Mouse (Mus musculus) limb, embryonic 14.5 days (tissue): ENCODE results near the gene Rpp38. TPM values are rescaled to one million over a fixed set of nuclear protein-coding genes. Genes with fewer than 3 reads are reported as not detected.

ENCODE experiments used
- ATAC-seq: fragments of 200-750 bp; cut with Nextera tagmentation; 2 replicates; pipeline ENCODE4 v1.8.0; 2017; ENCODE audit warnings: low read depth, moderate number of reproducible peaks, moderate TSS enrichment; ENCODE audit not compliant: low FRiP score
- DNase-seq: peaks from one replicate; pipeline ENCODE4 v3.0.0-alpha.2; 2015; ENCODE audit warnings: low spot score
- H3K27ac ChIP-seq: fragments of 300-500 bp; sonication (generic); replicated peaks from 2 replicates; pipeline ENCODE4 v1.5.1; 2014; ENCODE audit warnings: low read depth, mild to moderate bottlenecking, low read length, moderate library complexity, mixed read lengths
- H3K27me3 ChIP-seq: fragments of 300-500 bp; sonication (generic); 2 replicates; pipeline ENCODE4 v1.6.1; 2014; ENCODE audit warnings: low read length, mixed read lengths; ENCODE audit not compliant: control insufficient read depth, insufficient read depth
- H3K36me3 ChIP-seq: fragments of 300-500 bp; sonication (generic); 2 replicates; pipeline ENCODE4 v1.6.1; 2014; ENCODE audit warnings: mild to moderate bottlenecking, low read length, moderate library complexity, mixed read lengths; ENCODE audit not compliant: control insufficient read depth, insufficient read depth
- H3K4me1 ChIP-seq: fragments of 300-500 bp; sonication (generic); 2 replicates; pipeline ENCODE4 v1.6.1; 2014; ENCODE audit warnings: antibody characterized with exemption, low read length, mixed read lengths; ENCODE audit not compliant: control insufficient read depth, insufficient read depth
- H3K4me2 ChIP-seq: fragments of 300-500 bp; sonication (generic); replicated peaks from 2 replicates; pipeline ENCODE4 v1.6.1; 2014; ENCODE audit warnings: low read depth, mild to moderate bottlenecking, low read length, moderate library complexity; ENCODE audit not compliant: severe bottlenecking
- H3K4me3 ChIP-seq: fragments of 300-500 bp; sonication (generic); replicated peaks from 2 replicates; pipeline ENCODE4 v1.5.1; 2014; ENCODE audit warnings: low read length
- H3K9ac ChIP-seq: fragments of 300-500 bp; sonication (generic); 2 replicates; pipeline ENCODE4 v1.6.1; 2014; ENCODE audit warnings: mild to moderate bottlenecking, low read depth, low read length, moderate library complexity; ENCODE audit not compliant: severe bottlenecking
- H3K9me3 ChIP-seq: fragments of 300-500 bp; sonication (generic); 2 replicates; pipeline ENCODE4 v1.6.1; 2016; ENCODE audit warnings: low read length; ENCODE audit not compliant: control insufficient read depth
- POLR2A ChIP-seq: fragments of 200-500 bp; IDR thresholded peaks from 2 replicates; pipeline ENCODE4 v1.8.0; 2012; ENCODE audit warnings: inconsistent platforms, mild to moderate bottlenecking, moderate library complexity, borderline replicate concordance; ENCODE audit not compliant: insufficient read depth, insufficient read length; ENCODE audit errors: extremely low read depth
- WGBS: fragments of 180-500 bp; shearing (Covaris S2); extraction: QIAGEN DNeasy Blood & Tissue Kit; methylation state at CpG from one replicate; pipeline ENCODE4 v1.1.7; 2014; 5-methylcytosine and 5-hydroxymethylcytosine counted together
- polyA plus RNA-seq, 2 experiments: library from polyadenylated mRNA; depleted of rRNA in 1 of 2; stranded (reverse) in 1 of 2; unstranded in 1 of 2; fragments of >200 nt; fragmentation: Nextera tagmentation in 1 of 2; extraction: Ambion mirVana in 1 of 2; gene quantifications; 2 replicates each; pipeline versions ENCODE4 v1.2.1 to v1.2.3; 2012 to 2014

Gene Rpp38
- polyA plus RNA-seq, 2 experiments, result 19.2 to 24.9 TPM

- under 1% methylated on average over 68 of the region's 88 CpGs for WGBS
Observed at GRCm38 (mm10) chr2:3283602-3284472, 48.6 kb downstream of the Rpp38 start, which contains the start of gene Nmt2. Gene Nmt2 (plus strand): TSS chr2:3284212.

DNA sequence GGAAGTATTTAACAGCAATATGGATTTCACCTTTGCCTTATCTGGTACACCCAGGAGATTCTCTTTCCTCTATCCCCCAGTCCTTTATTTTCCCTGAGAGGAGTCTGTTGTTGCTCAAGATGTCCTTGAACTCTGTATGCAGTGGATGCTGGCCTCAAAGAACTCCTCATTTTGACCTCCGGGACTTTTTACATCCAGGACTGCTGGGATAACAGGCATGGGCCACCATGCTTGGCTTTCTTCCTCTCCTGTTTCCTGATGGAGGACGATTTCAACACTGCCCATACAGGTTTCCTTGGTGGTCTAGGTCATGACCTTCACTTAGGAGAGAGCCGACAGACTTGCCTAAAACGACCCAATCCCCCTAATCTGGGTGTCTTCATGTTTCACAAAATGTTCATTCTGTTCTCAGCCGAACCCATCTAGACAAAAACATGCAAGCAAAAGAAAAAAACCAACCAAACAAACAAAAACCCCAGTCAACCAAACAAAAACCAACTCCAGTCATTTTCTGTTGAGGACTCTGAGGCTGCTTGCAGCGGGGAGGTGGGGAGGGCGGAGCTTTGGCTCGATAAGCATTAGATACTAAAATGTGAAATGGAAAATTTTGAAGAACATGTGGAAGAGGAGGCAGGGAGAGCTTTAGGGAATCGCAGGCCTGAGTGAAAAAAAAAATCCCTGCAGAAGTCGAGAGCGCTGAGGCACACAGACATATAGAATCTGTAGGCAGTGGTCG, 49.4 kb downstream of the Rpp38 start:
- Histone ChIP-seq H3K9ac (peak overlapping the region; percentile 67), H3K4me1 (peaks cover 11% of the 10 kb centered on the region; the same call in 1 of the 2 replicates), H3K4me2 (peak overlapping the region; percentile 65), H3K4me3 (peak overlapping the region; percentile 86), H3K27me3 (no peaks in the 10 kb centered on the region), H3K9me3 (no peaks in the 10 kb centered on the region), H3K27ac (peak overlapping the region; percentile 90), H3K36me3 (no peaks in the 10 kb centered on the region)
- no peak for TF ChIP-seq POLR2A
- 6% methylated on average over 12 of the region's 12 CpGs for WGBS
- DNase-seq, result no peak
- ATAC-seq, result no peak

More at GRCm38 (mm10) chr2:3283602-3284472, 48.6 kb downstream of the Rpp38 start, which contains the start of gene Nmt2:
- ATAC-seq, result peak; percentile 98
- no peaks in the 10 kb centered on the region for H3K9me3 ChIP-seq
- H3K9ac ChIP-seq, result peak within 1 kb of the TSS; percentile 71
- peak within 1 kb of the TSS; percentile 69 for H3K4me2 ChIP-seq
- H3K4me3 ChIP-seq, result peak within 1 kb of the TSS; percentile 86
- H3K27me3 ChIP-seq, result no peaks in the 10 kb centered on the region
- no peaks in the 10 kb centered on the region for H3K36me3 ChIP-seq
- peak; percentile 89; the same call in 1 of the 2 replicates for TF ChIP-seq POLR2A
- H3K4me1 ChIP-seq, result peaks cover 11% of the 10 kb centered on the region; the same call in 1 of the 2 replicates
- peak; percentile 100 for DNase-seq
- peak within 1 kb of the TSS; percentile 90 for H3K27ac ChIP-seq

DNA sequence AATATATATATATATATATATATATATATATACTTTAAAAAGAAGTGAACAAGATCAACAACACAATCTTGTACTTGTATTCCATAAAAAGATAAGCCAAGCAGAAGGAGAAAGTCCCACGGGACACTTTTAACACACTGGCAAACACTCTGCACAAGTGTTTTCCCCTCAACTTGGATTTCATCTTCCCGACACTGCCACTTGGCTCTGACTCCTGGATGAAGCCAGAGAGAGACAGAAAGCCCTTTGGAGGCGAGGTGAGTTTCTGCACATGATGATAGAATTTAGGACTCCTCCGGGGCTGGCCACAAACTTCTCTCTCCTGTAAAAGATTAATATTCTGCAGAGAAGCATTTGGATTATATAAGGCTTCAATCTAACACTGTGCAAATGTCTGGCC, 51.1 kb downstream of the Rpp38 start:
- 73% methylated on average over 4 of the region's 4 CpGs for WGBS
- peaks cover 11% of the 10 kb centered on the region; the same call in 1 of the 2 replicates for H3K4me1 ChIP-seq
- no peak overlapping the region for H3K4me3 ChIP-seq
- peak; percentile 30 for DNase-seq
- H3K27me3 ChIP-seq, result no peaks in the 10 kb centered on the region
- H3K9me3 ChIP-seq, result no peaks in the 10 kb centered on the region
- no peaks in the 10 kb centered on the region for H3K36me3 ChIP-seq
- no peak overlapping the region for H3K9ac ChIP-seq
- no peak overlapping the region for H3K27ac ChIP-seq
- ATAC-seq, result no peak
- H3K4me2 ChIP-seq, result no peak overlapping the region
- no peak for TF ChIP-seq POLR2A

Other genes with a start within 250 kb of the Rpp38 start
- gene Fam171a1, start 218.4 kb downstream of the Rpp38 start, polyA plus RNA-seq (2012; rRNA removed), result 32.7 and 33.7 TPM in 2 replicates
- 31.7 and 38.1 TPM in 2 replicates for gene Fam171a1, start 218.4 kb downstream of the Rpp38 start, polyA plus RNA-seq (2014; fragmentation: Nextera tagmentation; extraction: Ambion mirVana)
- 14.3 and 15.4 TPM in 2 replicates for gene Nmt2, start 48.4 kb downstream of the Rpp38 start, polyA plus RNA-seq (2012; rRNA removed)
- gene Nmt2, start 48.4 kb downstream of the Rpp38 start, polyA plus RNA-seq (2014; fragmentation: Nextera tagmentation; extraction: Ambion mirVana), result 33.7 and 37.5 TPM in 2 replicates
- 0.17 and 0.34 TPM in 2 replicates for gene Acbd7, start 3.5 kb upstream of the Rpp38 start, polyA plus RNA-seq (2012; rRNA removed)
- gene Acbd7, start 3.5 kb upstream of the Rpp38 start, polyA plus RNA-seq (2014; fragmentation: Nextera tagmentation; extraction: Ambion mirVana), result 0.41 and 1.0 TPM in 2 replicates
- 0.10 and 0.15 TPM in 2 replicates for gene Olah, start 64.6 kb upstream of the Rpp38 start, polyA plus RNA-seq (2012; rRNA removed)
- gene Olah, start 64.6 kb upstream of the Rpp38 start, polyA plus RNA-seq (2014; fragmentation: Nextera tagmentation; extraction: Ambion mirVana), result 0.12 TPM in 1 of 2 replicates, not detected in the other
- gene Meig1, start 90.0 kb upstream of the Rpp38 start, polyA plus RNA-seq (2012; rRNA removed), result 0.20 TPM in 1 of 2 replicates, not detected in the other
- not detected in 2 replicates for gene Meig1, start 90.0 kb upstream of the Rpp38 start, polyA plus RNA-seq (2014; fragmentation: Nextera tagmentation; extraction: Ambion mirVana)
- 9.0 and 10.5 TPM in 2 replicates for gene Dclre1c, start 91.5 kb upstream of the Rpp38 start, polyA plus RNA-seq (2012; rRNA removed)
- 7.0 and 7.3 TPM in 2 replicates for gene Dclre1c, start 91.5 kb upstream of the Rpp38 start, polyA plus RNA-seq (2014; fragmentation: Nextera tagmentation; extraction: Ambion mirVana)
- gene Suv39h2, start 142.4 kb upstream of the Rpp38 start, polyA plus RNA-seq (2012; rRNA removed), result 7.5 and 9.2 TPM in 2 replicates
- 15.4 and 17.6 TPM in 2 replicates for gene Suv39h2, start 142.4 kb upstream of the Rpp38 start, polyA plus RNA-seq (2014; fragmentation: Nextera tagmentation; extraction: Ambion mirVana)
- gene Gm45902, start 180.1 kb upstream of the Rpp38 start, polyA plus RNA-seq (2012; rRNA removed), result 4.2 and 4.4 TPM in 2 replicates
- 3.8 and 4.7 TPM in 2 replicates for gene Gm45902, start 180.1 kb upstream of the Rpp38 start, polyA plus RNA-seq (2014; fragmentation: Nextera tagmentation; extraction: Ambion mirVana)
- gene Hspa14, start 180.2 kb upstream of the Rpp38 start, polyA plus RNA-seq (2012; rRNA removed), result 74.3 and 82.6 TPM in 2 replicates
- 88.2 and 98.5 TPM in 2 replicates for gene Hspa14, start 180.2 kb upstream of the Rpp38 start, polyA plus RNA-seq (2014; fragmentation: Nextera tagmentation; extraction: Ambion mirVana)
- gene Cdnf, start 180.4 kb upstream of the Rpp38 start, polyA plus RNA-seq (2012; rRNA removed), result 0.34 and 0.73 TPM in 2 replicates
- 0.08 and 0.32 TPM in 2 replicates for gene Cdnf, start 180.4 kb upstream of the Rpp38 start, polyA plus RNA-seq (2014; fragmentation: Nextera tagmentation; extraction: Ambion mirVana)
- gene Fam107b, start 237.8 kb upstream of the Rpp38 start, polyA plus RNA-seq (2012; rRNA removed), result 25.7 and 26.1 TPM in 2 replicates
- 43.6 and 49.1 TPM in 2 replicates for gene Fam107b, start 237.8 kb upstream of the Rpp38 start, polyA plus RNA-seq (2014; fragmentation: Nextera tagmentation; extraction: Ambion mirVana)